Mouse (Mus musculus) adrenal gland (tissue): ENCODE measurements at regions not wholly inside any gene's neighbourhood (a gene's known extent, or its start where the extent isn't known, plus 50 kb on each side); places are given as distances from the start of the nearest gene placed in this dataset.

Source experiments
- intact Hi-C: fragments of 180-260 bp; cut with DNase I; formaldehyde crosslinking; loops from one replicate; pipeline ENCODE4 v1.15.1; 2025

GRCm38 (mm10) chr3:29890764-29891163 lies 657.0 kb downstream of the Mecom start:
- intact Hi-C loops = no loop called here

DNA sequence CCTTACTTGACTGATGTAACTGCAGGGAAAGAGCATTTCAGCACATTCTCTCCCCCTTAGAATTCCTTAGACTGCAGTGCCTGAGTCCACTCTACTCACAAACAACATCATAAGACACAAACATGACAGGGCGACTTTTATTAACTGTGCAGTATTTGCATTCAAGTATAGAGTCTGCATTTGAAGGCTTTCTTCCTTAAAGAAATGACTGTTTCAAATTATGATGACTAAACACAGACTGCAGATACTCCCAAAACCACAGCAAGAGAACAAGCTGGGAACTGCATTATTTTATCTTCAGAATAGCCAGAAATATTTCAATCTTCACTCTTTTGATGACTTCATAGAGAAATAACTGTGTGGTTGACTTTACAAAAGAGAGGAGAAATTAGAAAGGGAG lies 657.5 kb downstream of the Mecom start:
- intact Hi-C loops = no loop called here

DNA sequence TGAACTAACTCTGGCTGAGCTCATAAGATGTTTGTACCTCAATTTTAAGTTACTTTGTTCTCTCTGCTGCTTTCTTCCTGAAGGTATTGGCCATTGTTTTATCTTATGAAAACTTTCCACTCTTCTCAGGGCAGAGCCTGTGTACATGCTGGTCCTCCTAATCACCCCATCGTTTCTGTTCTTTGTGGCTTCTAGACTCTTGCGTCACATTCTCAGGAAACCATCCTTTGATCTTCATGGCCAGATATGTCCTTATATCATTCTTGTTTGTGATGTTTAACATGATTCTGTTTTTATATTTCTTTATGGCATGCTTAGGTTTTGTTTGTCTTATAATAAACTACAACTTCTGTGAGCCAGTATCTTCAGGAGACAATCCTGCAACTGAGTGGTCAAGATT lies 658.2 kb downstream of the Mecom start:
- intact Hi-C loops = no loop called here

- intact Hi-C loops = no loop called here
These were observed 667.8 kb downstream of the Mecom start for GRCm38 (mm10) chr3:29879966-29880365.

GRCm38 (mm10) chr3:29875768-29876167 lies 672.0 kb downstream of the Mecom start:
- intact Hi-C loops = no loop called here

DNA sequence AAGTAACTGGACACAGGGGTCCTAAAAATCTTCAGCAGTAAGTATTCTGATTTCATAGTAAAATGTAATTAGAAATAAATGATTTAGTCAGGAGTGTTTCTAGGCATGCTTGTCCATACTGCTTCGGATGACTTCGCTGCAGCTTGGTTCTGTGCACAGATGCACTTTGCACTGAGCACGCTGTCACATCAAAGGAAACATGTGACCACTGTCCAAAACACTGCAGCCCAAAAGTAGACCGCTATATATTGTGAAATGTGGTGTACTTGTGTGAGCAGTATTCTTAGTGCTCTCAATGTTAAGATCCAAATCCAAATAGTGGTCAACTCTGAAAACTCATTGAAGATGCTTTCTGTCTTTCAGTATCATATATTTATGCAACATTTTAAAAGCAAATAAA lies 685.4 kb downstream of the Mecom start:
- intact Hi-C loops = no loop called here

- intact Hi-C loops = no loop called here
These were observed 695.3 kb downstream of the Mecom start for GRCm38 (mm10) chr3:29852465-29852864.

- intact Hi-C loops = no loop called here
These were observed 712.4 kb downstream of the Mecom start for GRCm38 (mm10) chr3:29835432-29835831.

DNA sequence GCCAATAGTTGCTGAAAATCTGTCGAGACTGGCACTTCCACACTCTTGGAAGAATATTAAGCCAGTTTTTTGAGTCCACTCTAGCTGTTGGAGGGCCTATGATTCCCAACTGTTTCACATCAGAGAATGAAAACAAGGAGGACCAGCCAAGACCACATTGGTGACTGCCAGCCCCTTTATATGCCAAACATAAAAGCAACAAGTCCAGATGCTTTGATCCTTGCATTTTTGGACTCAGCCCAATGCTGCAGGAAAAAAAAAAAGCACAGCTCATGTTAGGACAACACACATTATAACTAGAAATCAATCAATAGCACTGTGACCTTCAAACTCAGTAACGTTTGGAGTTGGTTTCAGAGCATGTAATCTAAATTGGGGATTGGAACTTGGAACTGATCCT lies 712.9 kb downstream of the Mecom start:
- intact Hi-C loops = no loop called here

DNA sequence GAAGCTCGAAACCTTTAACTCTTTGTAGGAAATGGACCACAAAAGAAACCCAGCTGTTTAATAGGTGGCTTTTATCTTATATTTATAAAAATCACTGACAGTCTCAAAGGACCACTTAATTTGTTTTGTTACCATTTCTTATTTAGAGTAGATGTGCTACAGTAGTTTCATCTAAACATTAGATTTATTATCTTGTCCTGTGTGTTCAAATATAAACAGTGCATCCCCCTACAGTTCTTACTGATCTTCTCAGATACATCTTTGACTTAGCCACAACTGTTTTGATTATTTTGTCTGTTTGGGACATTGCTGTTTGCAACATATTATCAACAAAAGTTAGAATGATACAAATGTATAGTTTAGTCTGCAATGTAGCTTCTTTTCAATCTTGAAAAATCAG lies 716.5 kb downstream of the Mecom start:
- intact Hi-C loops = no loop called here

DNA sequence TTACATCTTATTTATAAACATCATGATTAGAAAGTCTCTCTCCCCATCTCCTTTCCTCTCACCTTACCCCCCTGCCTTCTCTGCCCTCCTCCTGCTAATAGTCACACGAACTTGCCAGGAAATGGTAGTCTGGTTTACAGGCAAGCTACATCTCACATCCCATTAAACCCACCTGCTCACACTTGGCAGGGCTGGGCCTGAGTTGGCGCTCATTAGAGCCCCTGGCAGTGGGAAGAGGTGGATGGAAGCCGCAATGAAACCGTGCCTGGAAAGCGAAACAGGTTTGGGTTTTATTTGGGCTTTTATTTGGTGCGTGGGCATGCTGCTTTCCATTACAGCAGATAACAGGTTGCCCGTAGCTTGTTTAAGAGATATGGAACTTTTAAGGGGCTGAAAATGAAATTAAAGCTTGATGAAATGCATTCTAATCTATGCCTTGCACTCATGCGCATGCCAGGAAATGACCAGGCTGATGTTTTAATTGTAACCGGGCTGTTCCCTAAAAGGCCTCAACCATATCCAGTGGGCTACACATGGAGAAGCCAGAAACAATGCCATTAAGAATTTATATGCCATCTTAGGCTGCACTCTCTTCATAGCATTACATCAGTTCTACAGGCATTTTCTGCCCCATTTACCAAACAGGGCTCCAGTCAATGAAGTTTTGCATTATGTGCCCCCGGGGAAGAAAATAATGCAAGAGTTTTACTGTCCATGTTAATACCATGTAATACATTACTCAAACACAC lies 725.0 kb downstream of the Mecom start:
- intact Hi-C loops = no loop called here

- intact Hi-C loops = loop anchor here (10.0 kb wide), 2 partner anchors 198 to 738 kb away; no protein-coding TSS in a partner anchor
These were observed 730.8 kb downstream of the Mecom start for GRCm38 (mm10) chr3:29816964-29817363.

GRCm38 (mm10) chr3:29813276-29813675 lies 731.5 kb downstream of the Egfem1 start:
- intact Hi-C loops = loop anchor here (10.0 kb wide), 2 partner anchors 202 to 742 kb away; no protein-coding TSS in a partner anchor

GRCm38 (mm10) chr3:29812480-29813240 lies 730.8 kb downstream of the Egfem1 start:
- intact Hi-C loops = loop anchor here (10.0 kb wide), 2 partner anchors 202 to 742 kb away; no protein-coding TSS in a partner anchor

GRCm38 (mm10) chr3:29806046-29806445 lies 724.2 kb downstream of the Egfem1 start:
- intact Hi-C loops = no loop called here

GRCm38 (mm10) chr3:29803456-29803855 lies 721.6 kb downstream of the Egfem1 start:
- intact Hi-C loops = no loop called here

DNA sequence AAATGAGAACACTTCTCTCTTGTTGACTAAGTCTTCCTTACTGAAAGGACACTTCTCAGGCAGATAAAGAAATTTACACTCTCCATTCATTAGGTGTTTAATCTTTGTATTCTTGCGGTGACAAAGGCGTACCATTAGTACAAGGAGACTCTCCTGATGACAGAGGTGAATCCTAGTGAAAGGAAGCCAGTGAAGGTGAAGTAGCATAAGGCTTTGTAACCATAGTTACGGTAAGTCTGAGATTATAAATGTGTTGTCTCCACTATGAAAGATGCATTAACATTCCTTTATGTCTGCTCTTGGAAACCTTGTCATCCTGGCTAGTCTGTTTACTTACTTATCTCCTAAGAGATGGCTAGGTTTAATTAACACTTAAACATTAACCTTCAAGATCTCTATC lies 719.3 kb downstream of the Egfem1 start:
- intact Hi-C loops = no loop called here

GRCm38 (mm10) chr3:29774365-29774764 lies 692.5 kb downstream of the Egfem1 start:
- intact Hi-C loops = no loop called here

DNA sequence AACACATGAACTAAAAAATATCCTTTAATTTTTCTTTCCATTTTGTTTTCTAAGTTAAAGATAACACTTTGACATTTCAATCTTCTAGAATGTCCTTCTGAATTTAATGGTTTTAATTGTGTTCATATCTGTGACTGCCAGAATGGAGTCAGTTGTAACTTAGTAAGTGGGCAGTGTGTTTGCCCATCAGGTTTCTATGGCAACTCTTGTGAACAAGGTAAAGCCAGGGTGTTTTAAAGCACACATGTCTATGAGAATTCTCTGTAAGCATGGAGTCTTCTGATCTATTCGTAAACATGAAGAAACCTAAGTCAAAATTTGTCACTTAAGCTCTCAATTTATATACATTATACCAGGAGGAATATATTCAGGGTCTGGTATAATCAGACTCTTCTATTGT lies 689.4 kb downstream of the Egfem1 start:
- intact Hi-C loops = no loop called here

- intact Hi-C loops = no loop called here
These were observed 686.8 kb downstream of the Egfem1 start for GRCm38 (mm10) chr3:29768592-29768991.

DNA sequence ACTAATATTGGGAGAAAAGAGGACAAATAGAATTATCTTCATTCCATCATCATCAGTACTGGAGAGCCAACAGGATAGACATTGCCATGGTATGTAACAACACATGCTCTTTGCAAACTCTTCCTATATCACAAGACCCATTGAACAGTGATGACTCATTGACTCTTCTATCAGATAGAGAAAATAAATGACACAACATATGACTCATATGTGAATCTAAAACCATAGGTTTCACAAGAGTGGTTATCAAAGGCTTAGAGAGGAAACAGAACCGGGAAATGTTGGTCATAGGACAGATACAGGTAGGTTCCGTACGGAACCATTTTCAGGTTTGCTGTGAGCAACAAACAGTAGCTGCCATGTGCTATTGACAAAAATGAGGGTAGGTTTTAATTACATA lies 682.2 kb downstream of the Egfem1 start:
- intact Hi-C loops = no loop called here

GRCm38 (mm10) chr3:29757821-29758494 lies 676.1 kb downstream of the Egfem1 start:
- intact Hi-C loops = no loop called here
